Mouse (Mus musculus): Measurements from ENCODE around the gene Gm49369. TPM values are rescaled to one million over a fixed set of nuclear protein-coding genes. Genes with fewer than 3 reads are reported as not detected.
A peak's percentile ranks its signal among the peaks of the same experiment; 100 is the strongest.

Gene Gm49369
- polyA plus RNA-seq, 2 experiments from 2014 or later, result not detected

DNA sequence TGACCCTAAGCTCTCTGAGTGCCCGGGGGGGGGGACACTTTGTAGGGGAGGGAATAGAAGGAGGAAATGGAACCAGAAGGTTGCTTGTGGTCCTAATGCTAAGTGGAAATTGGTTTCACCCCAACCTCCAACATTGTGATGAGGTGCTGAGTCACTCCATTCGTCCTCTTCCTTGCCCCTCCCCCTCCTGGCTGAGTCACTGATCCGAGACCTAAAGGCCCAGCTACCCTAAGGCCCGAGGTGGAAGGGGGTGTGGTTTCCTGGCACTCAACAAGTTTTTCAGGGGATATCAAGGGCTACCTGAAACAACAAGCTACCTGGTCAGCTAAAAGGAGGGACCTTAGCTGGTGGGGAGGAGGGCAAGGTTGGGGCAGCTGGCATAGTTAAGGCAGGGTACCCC lies 10.7 kb upstream of the Gm49369 start:
- peak; percentile 60 for ATAC-seq

DNA sequence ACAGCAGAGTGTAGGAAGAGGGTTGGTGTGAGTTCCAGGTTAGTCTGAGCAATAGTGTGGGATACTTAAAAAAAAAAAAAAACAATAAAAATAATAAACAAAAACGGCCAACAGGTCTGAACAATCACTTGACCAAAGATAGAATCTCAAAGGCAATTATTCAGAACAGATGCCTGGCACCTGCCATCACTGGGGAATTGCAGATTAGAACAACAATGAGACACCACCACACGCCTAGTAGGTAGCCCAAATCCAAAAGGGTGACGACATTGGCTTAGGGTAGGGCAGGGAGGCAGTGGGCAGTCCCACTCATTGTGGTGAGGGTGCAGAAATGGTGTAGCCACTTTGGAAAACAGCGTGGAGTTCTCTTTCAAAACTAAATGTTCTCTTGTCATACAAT lies 9.1 kb upstream of the Gm49369 start:
- no peak for ATAC-seq

GRCm38 (mm10) chr7:142391108-142391507 lies 8.6 kb upstream of the Gm49369 start:
- no peak for ATAC-seq

DNA sequence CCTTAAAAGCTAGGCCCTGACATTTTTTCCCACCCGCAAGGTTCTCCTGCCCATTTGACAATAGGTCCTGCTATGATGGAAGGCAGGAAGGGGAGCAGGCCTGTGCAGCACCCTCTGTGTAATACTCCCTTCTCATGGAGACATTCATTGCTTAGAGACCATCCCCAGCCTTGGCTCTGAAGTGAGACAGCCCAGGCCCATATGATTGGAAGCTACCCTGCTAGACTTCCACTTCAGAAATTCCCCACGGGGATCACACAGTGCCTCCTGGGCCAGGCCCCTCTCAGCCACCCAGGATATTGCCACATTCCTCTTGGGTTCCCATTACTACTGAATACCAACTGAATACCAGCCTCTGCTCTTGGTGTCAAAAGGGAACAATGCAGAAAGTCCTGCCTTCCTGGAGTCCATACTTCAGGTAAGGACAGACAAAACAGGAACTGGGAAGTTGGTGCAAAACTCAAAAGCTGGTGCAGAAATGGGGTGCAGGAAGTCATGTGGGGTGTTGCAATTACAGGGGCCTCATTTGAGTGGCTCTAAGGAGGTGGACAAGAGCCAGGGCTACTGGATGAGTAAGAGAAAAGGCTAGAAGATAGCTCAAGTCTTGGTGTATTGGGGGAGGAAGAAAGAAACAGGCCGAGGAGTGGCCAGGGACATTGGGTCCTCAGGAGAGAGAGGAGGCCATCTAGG lies 7.6 kb upstream of the Gm49369 start:
- ATAC-seq, result no peak

- no peak for ATAC-seq
Observed at GRCm38 (mm10) chr7:142388740-142389139, 6.3 kb upstream of the Gm49369 start.

GRCm38 (mm10) chr7:142388198-142388597 lies 5.7 kb upstream of the Gm49369 start:
- peak; percentile 2 for ATAC-seq

DNA sequence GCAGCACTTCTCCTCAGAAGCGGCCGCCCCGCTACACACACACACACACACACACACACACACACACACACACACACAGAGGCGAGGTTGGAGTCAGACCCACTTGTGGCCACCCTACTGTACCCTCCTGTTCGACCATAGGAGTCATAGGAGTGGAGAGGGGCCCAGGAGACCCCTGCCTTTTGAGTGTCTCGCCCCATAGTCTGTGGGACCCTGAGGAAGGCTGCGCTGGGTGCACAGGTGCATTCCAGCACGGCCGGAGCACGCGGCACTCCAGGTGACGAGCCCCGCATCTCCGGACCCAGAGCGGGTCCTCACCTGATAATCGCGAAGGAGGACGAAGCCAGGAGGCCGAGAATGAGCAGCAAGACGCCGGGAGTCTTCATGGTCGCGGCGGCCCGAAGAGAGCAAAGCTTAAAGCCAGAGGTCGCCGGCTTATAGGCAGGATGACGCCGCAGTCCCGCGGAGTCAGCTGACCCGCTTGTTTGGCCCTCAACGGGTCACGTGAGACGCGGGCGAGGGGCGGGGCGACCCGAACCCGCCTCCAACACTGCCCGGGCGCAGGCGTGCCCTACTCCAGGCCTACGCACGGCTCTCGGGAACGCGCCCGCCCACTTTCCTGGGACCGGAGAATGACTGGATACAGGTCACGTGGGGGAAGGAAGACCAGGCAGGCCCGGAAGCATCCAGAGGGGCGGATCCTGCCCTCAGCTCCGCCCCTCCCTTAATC lies 5.1 kb upstream of the Gm49369 start, which contains the start of gene Ctsd:
Gene Ctsd, minus strand, starts transcription at position 620 of the 730 bp plus-strand sequence.
- peak; percentile 84 for ATAC-seq

DNA sequence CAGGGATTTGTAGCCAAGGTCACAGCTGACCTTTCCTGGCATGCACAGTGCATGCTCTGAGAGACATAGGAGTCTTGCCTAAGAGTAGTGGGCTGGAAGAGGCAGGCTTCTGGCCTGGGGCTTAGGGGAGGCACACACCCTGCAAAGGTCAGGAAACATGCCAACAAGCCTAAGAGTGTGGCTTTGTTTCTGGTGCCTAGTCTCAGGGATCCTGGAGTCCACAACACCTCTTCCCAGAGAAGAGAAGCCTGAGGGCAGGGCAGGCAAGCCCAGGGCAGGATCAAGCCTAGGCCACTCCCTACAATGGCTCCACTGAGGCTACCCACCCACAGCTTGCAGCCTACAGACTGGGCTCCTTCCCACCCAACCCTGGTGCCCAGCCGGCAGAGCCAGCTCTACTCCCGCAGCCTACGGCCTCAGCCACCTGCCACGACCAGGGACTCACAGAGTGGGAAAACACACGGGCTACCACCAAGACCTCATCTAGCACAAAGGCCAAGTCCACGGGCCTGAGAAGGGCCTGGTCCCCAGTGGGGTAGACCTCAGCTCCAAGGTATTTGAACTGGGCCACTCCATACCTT lies 4.2 kb upstream of the Gm49369 start:
- no peak for ATAC-seq

- ATAC-seq, result no peak
Observed at GRCm38 (mm10) chr7:142385742-142386403, 3.4 kb upstream of the Gm49369 start.

GRCm38 (mm10) chr7:142384306-142384705 lies 1.8 kb upstream of the Gm49369 start:
- ATAC-seq, result no peak

DNA sequence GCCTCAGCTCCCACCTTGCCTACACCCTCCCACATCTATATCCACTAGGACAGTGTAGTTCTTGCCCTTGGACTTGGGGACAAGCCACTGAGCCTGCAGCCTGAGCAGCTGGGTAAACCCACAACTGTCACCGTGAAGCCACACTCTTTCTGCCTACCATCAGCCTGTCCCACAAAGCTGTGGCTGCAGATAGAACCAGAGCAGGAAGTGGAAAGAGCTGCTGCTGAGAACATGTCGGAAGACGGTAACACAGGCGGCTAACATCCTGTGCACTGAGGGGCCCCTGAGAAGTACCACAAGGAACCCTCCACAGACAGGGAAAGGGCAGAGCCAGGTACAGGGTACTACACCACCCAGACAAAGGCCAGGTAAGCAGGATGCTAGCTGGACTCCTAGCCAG lies 1.3 kb downstream of the Gm49369 start:
- ATAC-seq, result peak; percentile 92

GRCm38 (mm10) chr7:142379186-142379585 lies 3.3 kb downstream of the Gm49369 start:
- ATAC-seq, result peak; percentile 11

DNA sequence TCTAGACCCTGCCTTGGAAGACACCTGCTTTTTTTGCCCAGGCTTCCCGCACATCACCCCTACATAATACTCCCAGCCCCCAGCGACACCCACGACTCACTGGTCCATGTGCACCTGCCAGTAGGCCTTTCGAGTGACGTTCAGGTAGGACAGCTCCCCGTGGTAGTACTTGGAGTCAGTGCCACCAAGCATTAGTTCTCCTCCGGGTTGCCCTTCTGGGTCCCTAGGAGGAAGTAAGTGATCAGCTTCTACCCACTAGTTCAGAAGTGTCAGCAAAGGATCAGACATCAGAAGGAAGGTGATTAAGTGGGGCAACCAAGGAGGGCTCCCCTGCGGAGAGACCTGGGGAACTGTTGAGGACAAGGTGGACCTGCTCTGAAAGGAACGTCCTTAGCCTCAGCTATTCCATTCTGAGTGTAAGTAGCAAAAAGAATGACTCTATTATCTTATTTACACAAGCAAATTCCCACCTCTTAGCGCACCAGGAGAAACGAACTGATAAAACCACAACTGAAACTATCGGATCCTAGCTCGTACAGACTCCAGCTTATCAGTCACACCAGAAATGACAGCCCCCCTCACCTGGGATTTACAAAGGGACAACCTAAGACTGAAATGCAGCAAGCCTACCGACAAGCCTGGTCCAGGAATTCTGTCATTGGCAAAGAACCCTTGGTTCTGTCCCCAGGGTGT lies 5.1 kb downstream of the Gm49369 start:
- no peak for ATAC-seq

GRCm38 (mm10) chr7:142376096-142376495 lies 6.4 kb downstream of the Gm49369 start:
- ATAC-seq, result no peak

- no peak for ATAC-seq
Observed at GRCm38 (mm10) chr7:142375261-142375724, 7.2 kb downstream of the Gm49369 start.

DNA sequence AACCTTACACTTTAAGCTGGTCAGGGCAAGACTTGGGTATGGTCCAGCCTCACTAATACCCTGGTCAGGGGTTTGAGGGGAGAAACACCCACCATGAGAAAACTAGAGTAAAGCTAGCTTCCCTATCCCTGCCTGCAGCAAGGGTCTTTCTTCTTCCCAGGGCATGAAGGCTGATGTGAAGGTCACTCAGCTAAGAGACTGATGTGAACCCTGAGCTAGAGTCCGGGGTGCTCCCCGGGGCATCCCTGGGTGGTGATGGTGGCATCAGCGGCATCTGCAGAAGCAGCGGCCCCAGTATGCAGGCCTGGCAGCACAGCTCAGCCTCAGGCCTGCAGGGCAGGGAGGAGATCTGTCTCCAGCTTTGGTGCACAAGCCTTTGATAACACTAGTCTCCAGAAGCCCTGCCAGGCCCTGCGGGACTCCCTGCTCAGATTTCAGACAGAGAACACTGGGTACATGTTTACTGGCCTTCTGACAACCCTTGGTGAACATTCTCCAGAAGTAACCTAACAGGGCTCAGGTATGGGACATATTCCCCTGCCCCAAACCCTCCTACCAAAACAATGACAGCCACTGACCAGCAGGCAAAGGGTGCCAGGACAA lies 8.0 kb downstream of the Gm49369 start:
- ATAC-seq, result no peak

GRCm38 (mm10) chr7:142373641-142374412 lies 8.6 kb downstream of the Gm49369 start, which contains the start of gene Ifitm10:
Gene Ifitm10 (minus strand): TSS chr7:142373753.
- no peak for ATAC-seq

DNA sequence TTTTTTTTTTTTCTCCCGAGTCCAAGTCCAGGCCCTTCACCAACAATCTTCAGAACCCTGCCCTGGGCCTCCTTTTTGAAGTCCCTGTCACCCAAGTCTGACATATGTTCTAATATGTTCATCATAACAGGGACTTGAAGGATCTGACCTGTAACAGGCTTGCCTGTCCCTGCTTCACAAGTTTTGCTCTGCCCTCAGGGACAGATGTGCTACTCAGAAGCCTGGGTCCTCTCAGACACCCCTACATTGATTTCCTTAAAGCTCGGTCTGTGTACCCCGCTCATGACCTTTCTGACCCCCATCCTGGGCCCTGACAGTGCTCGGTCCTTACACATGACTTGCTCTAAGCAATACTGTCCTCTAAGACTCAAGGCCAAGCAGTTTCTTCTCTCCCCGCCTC lies 9.4 kb downstream of the Gm49369 start:
- ATAC-seq, result no peak

DNA sequence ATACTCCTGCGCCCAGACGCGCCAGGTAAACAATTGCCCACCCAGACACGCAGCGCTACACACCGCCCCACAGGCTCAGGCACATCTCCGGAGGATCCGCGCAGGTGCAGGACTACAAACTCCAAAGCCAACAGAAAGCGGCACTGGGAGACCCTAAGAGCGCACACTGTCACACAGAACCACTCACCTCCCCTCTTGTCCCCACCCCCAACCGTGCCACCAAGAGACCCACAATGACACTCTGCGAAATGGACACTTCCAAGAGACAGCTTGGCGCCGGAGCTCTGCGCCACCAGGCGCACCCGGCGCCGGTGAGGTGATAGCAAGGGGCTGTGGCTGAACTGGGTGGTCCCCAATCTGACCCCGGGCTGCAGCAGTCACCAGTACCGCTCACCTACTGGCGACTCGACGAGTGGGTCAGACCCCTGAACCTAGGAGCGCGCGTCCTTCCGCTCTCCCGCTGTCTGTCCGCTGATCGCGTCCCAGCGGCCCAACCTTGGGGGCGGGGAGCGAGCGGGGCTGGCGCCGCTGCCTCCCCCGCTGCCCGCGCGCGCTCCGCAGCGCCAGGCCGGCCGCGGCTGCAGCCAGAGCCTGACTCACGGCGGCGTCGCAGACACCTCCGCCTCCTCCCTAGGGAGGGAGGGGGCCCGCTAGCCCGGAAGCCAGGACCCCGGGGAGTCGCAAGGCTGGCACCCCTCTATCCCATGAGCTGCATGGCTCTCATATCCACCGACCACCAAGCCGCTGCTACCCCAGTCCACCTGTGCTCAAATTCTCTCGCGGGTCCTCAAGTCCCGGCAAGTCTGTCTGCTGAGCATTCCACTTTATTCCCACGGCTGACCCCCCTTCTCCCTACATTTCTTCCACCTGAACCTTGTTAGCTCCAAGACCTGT lies 10.5 kb downstream of the Gm49369 start:
- peak; percentile 59 for ATAC-seq

DNA sequence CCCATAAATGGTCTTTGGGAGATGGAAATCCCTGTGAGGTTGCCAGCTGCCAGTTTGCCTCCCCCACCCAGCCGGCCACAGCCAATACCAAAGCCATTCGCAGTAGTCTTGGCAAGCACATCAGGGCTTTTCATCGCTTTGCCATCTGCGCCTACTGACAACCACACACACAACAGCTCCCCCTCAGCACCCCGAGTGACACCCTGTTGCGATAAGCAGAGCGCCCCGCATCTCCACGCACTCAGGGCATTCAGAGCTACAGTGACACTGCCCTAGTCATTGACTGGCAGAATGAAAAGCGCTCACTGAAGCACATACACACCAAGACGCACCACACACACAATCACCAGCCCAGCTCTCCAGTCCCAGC lies 11.1 kb downstream of the Gm49369 start:
- no peak for ATAC-seq

Data from activated CD4-positive, CD25-positive, alpha-beta regulatory T cell, adult 4 months (primary cell).